Mouse (Mus musculus) MEL (cell line): ENCODE data around the gene Oosp2. TPM values are rescaled to one million over a fixed set of nuclear protein-coding genes. Genes with fewer than 3 reads are reported as not detected.

Source experiments
- DNase-seq: peaks from one replicate; pipeline ENCODE4 v3.0.0; 2011; ENCODE audit warnings: low read depth, low spot score
- H3K27ac ChIP-seq: 2 replicates; pipeline ENCODE4 v1.5.1; 2012; ENCODE audit warnings: low read depth, mild to moderate bottlenecking, control low read depth, low read length, moderate library complexity; ENCODE audit not compliant: control insufficient read depth
- H3K27me3 ChIP-seq, 2 experiments: fragments of 150-350 bp in 1 of 2; sonication (generic) in 1 of 2; 2 replicates each; pipeline ENCODE4 v1.6.1; 2012; ENCODE audit warnings: low read length in 2 of 2, mild to moderate bottlenecking in 2 of 2, improper control_type of control experiment in 1 of 2, moderate library complexity in 1 of 2; ENCODE audit not compliant: insufficient read depth in 2 of 2, control insufficient read depth in 1 of 2
- H3K36me3 ChIP-seq, 2 experiments: 2 replicates each; pipeline ENCODE4 v1.6.1; 2012 to 2014; ENCODE audit warnings: low read length in 2 of 2, improper control_type of control experiment in 1 of 2, inconsistent platforms in 1 of 2, mild to moderate bottlenecking in 1 of 2; ENCODE audit not compliant: insufficient read depth in 2 of 2, control insufficient read depth in 1 of 2
- H3K4me1 ChIP-seq, 2 experiments: fragments of 150-350 bp in 1 of 2; sonication (generic) in 1 of 2; 2 replicates each; pipeline ENCODE4 v1.6.1; 2012; ENCODE audit warnings: low read length in 2 of 2, improper control_type of control experiment in 1 of 2, mild to moderate bottlenecking in 1 of 2; ENCODE audit not compliant: insufficient read depth in 2 of 2, control insufficient read depth in 1 of 2
- H3K4me3 ChIP-seq, 2 experiments: fragments of 150-350 bp in 1 of 2; sonication (generic) in 1 of 2; 2 replicates each; pipeline ENCODE4 v1.5.1; 2012; ENCODE audit warnings: low read depth in 2 of 2, low read length in 2 of 2, mild to moderate bottlenecking in 2 of 2, moderate library complexity in 2 of 2, control low read depth in 1 of 2, improper control_type of control experiment in 1 of 2; ENCODE audit not compliant: control insufficient read depth in 1 of 2, insufficient read depth in 1 of 2
- H3K79me2 ChIP-seq: 2 replicates; pipeline ENCODE4 v1.6.1; 2012; ENCODE audit warnings: mild to moderate bottlenecking, low read length, moderate library complexity; ENCODE audit not compliant: control insufficient read depth, poor library complexity, insufficient read depth
- H3K9ac ChIP-seq: 2 replicates; pipeline ENCODE4 v1.6.1; 2012; ENCODE audit warnings: low read depth, mild to moderate bottlenecking, control low read depth, low read length, moderate library complexity; ENCODE audit not compliant: control insufficient read depth, poor library complexity, severe bottlenecking
- H3K9me3 ChIP-seq: fragments of 150-350 bp; sonication (generic); replicated peaks from 2 replicates; pipeline ENCODE4 v1.6.1; 2012; ENCODE audit warnings: mild to moderate bottlenecking, low read length, improper control_type of control experiment, moderate library complexity; ENCODE audit not compliant: insufficient read depth
- BHLHE40 ChIP-seq: IDR thresholded peaks from 2 replicates; pipeline ENCODE4 v1.6.1; 2012; ENCODE audit warnings: low read depth, mild to moderate bottlenecking, inconsistent platforms, low read length, improper control_type of control experiment, borderline replicate concordance
- CHD1 ChIP-seq: IDR thresholded peaks from 2 replicates; pipeline ENCODE4 v1.6.1; 2012; ENCODE audit warnings: low read depth, mild to moderate bottlenecking, inconsistent platforms, low read length, improper control_type of control experiment
- CTCF ChIP-seq, 3 experiments: IDR thresholded peaks in 2 of 3; conservative IDR thresholded peaks in 1 of 3; 2 replicates each; pipeline ENCODE4 v1.5.1; 2011 to 2012; ENCODE audit warnings: low read length in 3 of 3, low read depth in 2 of 3, mild to moderate bottlenecking in 2 of 3, improper control_type of control experiment in 1 of 3, inconsistent platforms in 1 of 3, mixed read lengths in 1 of 3, moderate library complexity in 1 of 3; ENCODE audit not compliant: control insufficient read depth in 1 of 3, insufficient read depth in 1 of 3, poor library complexity in 1 of 3, severe bottlenecking in 1 of 3
- ELF1 ChIP-seq: IDR thresholded peaks from 2 replicates; pipeline ENCODE4 v1.6.1; 2014; ENCODE audit warnings: low read depth, mild to moderate bottlenecking, inconsistent platforms, low read length, improper control_type of control experiment, moderate library complexity
- GABPA ChIP-seq: IDR thresholded peaks from 2 replicates; pipeline ENCODE4 v1.6.1; 2012; ENCODE audit warnings: low read depth, mild to moderate bottlenecking, inconsistent platforms, low read length, improper control_type of control experiment, moderate library complexity
- JUND ChIP-seq: IDR thresholded peaks from 2 replicates; pipeline ENCODE4 v1.6.1; 2011; ENCODE audit warnings: low read depth, mild to moderate bottlenecking, improper control_type of control experiment, low read length
- MAX ChIP-seq: IDR thresholded peaks from 2 replicates; pipeline ENCODE4 v1.6.1; 2011; ENCODE audit warnings: low read length, improper control_type of control experiment
- MAZ ChIP-seq: IDR thresholded peaks from 2 replicates; pipeline ENCODE4 v1.6.1; 2012; ENCODE audit warnings: low read depth, mild to moderate bottlenecking, inconsistent platforms, low read length, improper control_type of control experiment
- MYB ChIP-seq: IDR thresholded peaks from 2 replicates; pipeline ENCODE4 v1.6.1; 2011; ENCODE audit warnings: mild to moderate bottlenecking, low read depth, low read length, improper control_type of control experiment
- MYC ChIP-seq: IDR thresholded peaks from 2 replicates; pipeline ENCODE4 v1.6.1; 2011; ENCODE audit warnings: low read depth, mild to moderate bottlenecking, low read length, improper control_type of control experiment, moderate library complexity
- POLR2A ChIP-seq, 2 experiments: IDR thresholded peaks; 2 replicates each; pipeline ENCODE4 v1.6.1; 2011 to 2012; ENCODE audit warnings: low read length in 2 of 2, mild to moderate bottlenecking in 2 of 2, control low read depth in 1 of 2, improper control_type of control experiment in 1 of 2, low read depth in 1 of 2, moderate library complexity in 1 of 2; ENCODE audit not compliant: control insufficient read depth in 1 of 2, insufficient read depth in 1 of 2, poor library complexity in 1 of 2
- POLR2AphosphoS2 ChIP-seq: IDR thresholded peaks from 2 replicates; pipeline ENCODE4 v1.6.1; 2011; ENCODE audit warnings: low read length, improper control_type of control experiment
- RAD21 ChIP-seq: IDR thresholded peaks from 2 replicates; pipeline ENCODE4 v1.6.1; 2011; ENCODE audit warnings: mild to moderate bottlenecking, low read depth, low read length, improper control_type of control experiment
- SIN3A ChIP-seq: IDR thresholded peaks from 2 replicates; pipeline ENCODE4 v1.6.1; 2012; ENCODE audit warnings: low read length, improper control_type of control experiment, inconsistent platforms
- TAL1 ChIP-seq: IDR thresholded peaks from 2 replicates; pipeline ENCODE4 v1.6.1; 2012; ENCODE audit warnings: mild to moderate bottlenecking, inconsistent platforms, low read length, moderate library complexity, mixed read lengths
- TCF12 ChIP-seq: IDR thresholded peaks from 2 replicates; pipeline ENCODE4 v1.6.1; 2014; ENCODE audit warnings: low read depth, mild to moderate bottlenecking, inconsistent platforms, low read length, improper control_type of control experiment, moderate library complexity
- UBTF ChIP-seq: IDR thresholded peaks from 2 replicates; pipeline ENCODE4 v1.6.1; 2012; ENCODE audit warnings: low read depth, mild to moderate bottlenecking, inconsistent platforms, low read length, improper control_type of control experiment, moderate library complexity, borderline replicate concordance; ENCODE audit not compliant: insufficient read depth
- USF1 ChIP-seq: IDR thresholded peaks from 2 replicates; pipeline ENCODE4 v1.6.1; 2014; ENCODE audit warnings: low read depth, mild to moderate bottlenecking, inconsistent platforms, low read length, improper control_type of control experiment, moderate library complexity
- USF2 ChIP-seq, 2 experiments: IDR thresholded peaks; 2 replicates each; pipeline ENCODE4 v1.6.1; 2011 to 2012; ENCODE audit warnings: improper control_type of control experiment in 2 of 2, low read length in 2 of 2, borderline replicate concordance in 1 of 2, inconsistent platforms in 1 of 2, low read depth in 1 of 2, mild to moderate bottlenecking in 1 of 2; ENCODE audit not compliant: insufficient read depth in 1 of 2
- ZNF384 ChIP-seq: IDR thresholded peaks from 2 replicates; pipeline ENCODE4 v1.6.1; 2012; ENCODE audit warnings: low read depth, mild to moderate bottlenecking, inconsistent platforms, low read length, improper control_type of control experiment
- polyA plus RNA-seq, 2 experiments: library from polyadenylated mRNA; stranded (reverse) in 1 of 2; unstranded in 1 of 2; fragments of >175 nt in 1 of 2; fragments of >200 nt in 1 of 2; gene quantifications; 2 replicates each; pipeline versions ENCODE4 v1.2.1 to v1.2.4; 2012; ENCODE audit warnings: low replicate concordance in 2 of 2, low read depth in 1 of 2; ENCODE audit not compliant: insufficient read length in 2 of 2, insufficient read depth in 1 of 2, missing spikeins in 1 of 2
- total RNA-seq: library from RNA; depleted of rRNA; stranded (reverse); fragments of 300-350 nt; gene quantifications from 2 replicates; pipeline ENCODE4 v1.2.3, GENCODE M21; 2012

Gene Oosp2
- total and polyA plus RNA-seq, 3 experiments, result not detected

GRCm38 (mm10) chr19:11661562-11661961, 1.2 kb upstream of the Oosp2 start:
- no peaks in the 10 kb centered on the region for H3K9me3 ChIP-seq
- TF ChIP-seq MAX (no peak), CHD1 (no peak), JUND (no peak), MYC (no peak), ZNF384 (no peak), POLR2A (IDR thresholded peaks at IDR 0.05; ENCODE audit: control insufficient read depth in 1 of 2, insufficient read depth in 1 of 2, low read depth in 1 of 2, low read length in 2 of 2, poor library complexity in 1 of 2) (no peak)
- TF ChIP-seq, all 39 proteins: peak for 0
- no peaks in the 10 kb centered on the region for H3K4me1 ChIP-seq
- no peaks in the 10 kb centered on the region for H3K36me3 ChIP-seq
- peaks cover 5 to 7% of the 10 kb centered on the region in 2 experiments; a peak in 3 of 4 replicates for H3K27me3 ChIP-seq
- H3K4me3 ChIP-seq, result no peak overlapping the region
- no peaks in the 10 kb centered on the region for H3K79me2 ChIP-seq
- H3K9ac ChIP-seq, result no peak overlapping the region
- no peak overlapping the region for H3K27ac ChIP-seq
- DNase-seq, result no peak

GRCm38 (mm10) chr19:11659142-11659541, 1.2 kb downstream of the Oosp2 start:
- TF ChIP-seq USF1 (no peak), ELF1 (no peak), CTCF (IDR thresholded peaks at IDR 0.05 in 2 of 3, conservative IDR thresholded peaks at IDR 0.05 in 1 of 3; ENCODE audit: control insufficient read depth in 1 of 3, insufficient read depth in 1 of 3, low read depth in 2 of 3, low read length in 3 of 3, poor library complexity in 1 of 3, severe bottlenecking in 1 of 3) (no peak), USF2 (IDR thresholded peaks at IDR 0.05; ENCODE audit: borderline replicate concordance in 1 of 2, insufficient read depth in 1 of 2, low read depth in 1 of 2, low read length in 2 of 2) (no peak), POLR2AphosphoS2 (no peak), SIN3A (no peak), RAD21 (no peak), UBTF (no peak), MAZ (no peak), TCF12 (no peak), TAL1 (no peak), BHLHE40 (no peak), MYB (no peak), GABPA (no peak), MYC (no peak), ZNF384 (no peak)
- Histone ChIP-seq H3K79me2 (no peaks in the 10 kb centered on the region), H3K9ac (no peak overlapping the region), H3K9me3 (no peaks in the 10 kb centered on the region), H3K27ac (no peak overlapping the region), H3K4me3 (no peak overlapping the region), H3K27me3 (peaks cover 5 to 7% of the 10 kb centered on the region in 2 experiments; a peak in 3 of 4 replicates), H3K4me1 (no peaks in the 10 kb centered on the region), H3K36me3 (no peaks in the 10 kb centered on the region)
- no peak for DNase-seq
